Mouse (Mus musculus): ENCODE data around the gene Rbm47. TPM values are rescaled to one million over a fixed set of nuclear protein-coding genes. Genes with fewer than 3 reads are reported as not detected.

Gene Rbm47
- polyA plus RNA-seq, 1 experiment from 2014 or later: 79.2 TPM

DNA sequence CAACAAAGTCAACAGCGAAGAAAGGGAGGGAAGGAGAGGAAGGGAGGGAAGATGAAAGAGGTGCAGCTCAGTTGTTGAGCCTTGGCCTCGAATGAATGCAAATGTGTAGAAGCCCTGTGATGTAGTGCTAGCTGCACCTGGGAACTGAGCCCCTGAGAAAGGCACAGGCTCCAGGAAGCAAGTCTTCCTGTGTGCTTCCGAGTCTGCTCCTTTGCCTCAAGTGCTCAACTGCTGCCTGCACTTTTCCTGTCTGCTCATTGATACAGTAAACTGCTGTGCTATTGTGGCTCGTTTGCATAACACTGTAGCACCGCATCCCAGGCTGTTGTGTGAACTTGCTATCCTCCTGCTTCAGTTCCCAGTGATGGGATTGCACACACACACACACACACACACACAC lies 19.4 kb downstream of the Rbm47 start:
- Histone ChIP-seq H3K4me1 (replicated peaks; ENCODE audit: control insufficient read depth, insufficient read depth, low read length) (0 out of 2 replicates have a peak, but pooled peaks cover 3% of the 10 kb centered on the region), H3K27ac (ENCODE audit: low read depth) (no peak overlapping the region)
- ATAC-seq (replicated peaks; ENCODE audit: low FRiP score, low TSS enrichment, low read depth): no peak

GRCm38 (mm10) chr5:66151301-66152188 lies 21.4 kb downstream of the Rbm47 start:
- ATAC-seq (replicated peaks; ENCODE audit: low FRiP score, low TSS enrichment, low read depth) (peak; percentile 83), DNase-seq (ENCODE audit: low spot score) (peak; percentile 81)
- peaks cover 22% of the 10 kb centered on the region; the same call in 1 of the 2 replicates for H3K27me3 ChIP-seq (replicated peaks; ENCODE audit: control insufficient read depth, insufficient read depth, low read length)
- peak overlapping the region; percentile 38 for H3K4me3 ChIP-seq (ENCODE audit: low read depth, low read length)
- no peaks in the 10 kb centered on the region for H3K9me3 ChIP-seq (ENCODE audit: control insufficient read depth, low read length)
- WGBS: 9% methylated on average over 37 of the region's 37 CpGs
- H3K9ac ChIP-seq (ENCODE audit: low read length): peak overlapping the region; percentile 40
- H3K4me2 ChIP-seq (ENCODE audit: low read length): peak overlapping the region; percentile 56
- peak overlapping the region; percentile 88 for H3K27ac ChIP-seq (ENCODE audit: low read depth)
- H3K4me1 ChIP-seq (replicated peaks; ENCODE audit: control insufficient read depth, insufficient read depth, low read length): 0 out of 2 replicates have a peak, but pooled peaks cover 3% of the 10 kb centered on the region
- no peaks in the 10 kb centered on the region for H3K36me3 ChIP-seq (ENCODE audit: control insufficient read depth, insufficient read depth, low read length)

More for the DNA sequence above, 19.4 kb downstream of the Rbm47 start:
- no peak overlapping the region for H3K4me3 ChIP-seq (ENCODE audit: low read depth, low read length)
- H3K27me3 ChIP-seq (replicated peaks; ENCODE audit: control insufficient read depth, insufficient read depth, low read length): peaks cover 21% of the 10 kb centered on the region; the same call in 1 of the 2 replicates
- no peak overlapping the region for H3K4me2 ChIP-seq (ENCODE audit: low read length)
- H3K36me3 ChIP-seq (ENCODE audit: control insufficient read depth, insufficient read depth, low read length): no peaks in the 10 kb centered on the region
- H3K9me3 ChIP-seq (ENCODE audit: control insufficient read depth, low read length): no peaks in the 10 kb centered on the region
- DNase-seq (ENCODE audit: low spot score): no peak
- 33% methylated on average over 5 of the region's 5 CpGs for WGBS
- H3K9ac ChIP-seq (ENCODE audit: low read length): no peak overlapping the region

DNA sequence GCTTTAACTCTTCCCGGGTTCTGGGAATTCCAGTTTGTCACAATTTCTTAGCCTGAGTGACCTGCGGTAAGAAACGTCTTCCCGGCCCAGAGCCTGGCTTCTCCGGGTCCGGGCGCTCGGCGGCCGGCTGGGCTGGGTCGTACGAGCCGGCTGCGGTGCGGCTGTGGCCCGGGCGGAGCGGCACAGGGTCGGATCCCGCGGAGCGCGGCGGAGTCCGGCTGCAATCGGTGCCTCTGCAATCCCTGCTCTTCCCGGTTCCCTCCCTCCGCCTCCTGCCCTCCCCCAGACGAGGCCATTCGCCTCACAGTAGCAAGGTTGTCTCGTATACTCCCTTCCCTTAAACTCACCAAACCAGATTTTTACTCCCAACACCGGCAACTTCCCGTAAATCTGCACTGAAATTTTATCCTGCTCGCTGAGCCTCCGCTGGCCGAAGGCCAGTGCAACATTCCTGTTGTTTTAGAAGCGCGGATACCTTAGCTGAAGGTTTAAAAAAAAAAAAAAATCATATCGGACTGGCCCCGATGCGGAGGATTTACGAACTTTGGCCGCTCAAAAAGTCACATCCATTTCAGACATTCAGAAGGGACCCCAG lies 22.1 kb downstream of the Rbm47 start:
- under 1% methylated on average over 43 of the region's 43 CpGs for WGBS
- peak overlapping the region; percentile 88 for H3K27ac ChIP-seq (ENCODE audit: low read depth)
- no peaks in the 10 kb centered on the region for H3K36me3 ChIP-seq (ENCODE audit: control insufficient read depth, insufficient read depth, low read length)

GRCm38 (mm10) chr5:66150106-66150705 lies 22.7 kb downstream of the Rbm47 start:
- H3K36me3 ChIP-seq (ENCODE audit: control insufficient read depth, insufficient read depth, low read length): no peaks in the 10 kb centered on the region
- peak overlapping the region; percentile 38 for H3K4me3 ChIP-seq (ENCODE audit: low read depth, low read length)
- H3K27ac ChIP-seq (ENCODE audit: low read depth): peak overlapping the region; percentile 88
- peak overlapping the region; percentile 40 for H3K9ac ChIP-seq (ENCODE audit: low read length)
- H3K4me2 ChIP-seq (ENCODE audit: low read length): peak overlapping the region; percentile 56
- no peaks in the 10 kb centered on the region for H3K9me3 ChIP-seq (ENCODE audit: control insufficient read depth, low read length)
- no peak for DNase-seq (ENCODE audit: low spot score)
- no peak for ATAC-seq (replicated peaks; ENCODE audit: low FRiP score, low TSS enrichment, low read depth)
- peaks cover 22% of the 10 kb centered on the region; the same call in 1 of the 2 replicates for H3K27me3 ChIP-seq (replicated peaks; ENCODE audit: control insufficient read depth, insufficient read depth, low read length)
- under 1% methylated on average over 18 of the region's 18 CpGs for WGBS
- H3K4me1 ChIP-seq (replicated peaks; ENCODE audit: control insufficient read depth, insufficient read depth, low read length): 0 out of 2 replicates have a peak, but pooled peaks cover 3% of the 10 kb centered on the region

More for the DNA sequence above, 22.1 kb downstream of the Rbm47 start:
- ATAC-seq (replicated peaks; ENCODE audit: low FRiP score, low TSS enrichment, low read depth) (peak; percentile 82), DNase-seq (ENCODE audit: low spot score) (peak; percentile 85)
- 0 out of 2 replicates have a peak, but pooled peaks cover 3% of the 10 kb centered on the region for H3K4me1 ChIP-seq (replicated peaks; ENCODE audit: control insufficient read depth, insufficient read depth, low read length)
- H3K4me2 ChIP-seq (ENCODE audit: low read length): peak overlapping the region; percentile 56
- H3K27me3 ChIP-seq (replicated peaks; ENCODE audit: control insufficient read depth, insufficient read depth, low read length): peaks cover 22% of the 10 kb centered on the region; the same call in 1 of the 2 replicates
- no peaks in the 10 kb centered on the region for H3K9me3 ChIP-seq (ENCODE audit: control insufficient read depth, low read length)
- H3K4me3 ChIP-seq (ENCODE audit: low read depth, low read length): peak overlapping the region; percentile 38
- H3K9ac ChIP-seq (ENCODE audit: low read length): peak overlapping the region; percentile 40

DNA sequence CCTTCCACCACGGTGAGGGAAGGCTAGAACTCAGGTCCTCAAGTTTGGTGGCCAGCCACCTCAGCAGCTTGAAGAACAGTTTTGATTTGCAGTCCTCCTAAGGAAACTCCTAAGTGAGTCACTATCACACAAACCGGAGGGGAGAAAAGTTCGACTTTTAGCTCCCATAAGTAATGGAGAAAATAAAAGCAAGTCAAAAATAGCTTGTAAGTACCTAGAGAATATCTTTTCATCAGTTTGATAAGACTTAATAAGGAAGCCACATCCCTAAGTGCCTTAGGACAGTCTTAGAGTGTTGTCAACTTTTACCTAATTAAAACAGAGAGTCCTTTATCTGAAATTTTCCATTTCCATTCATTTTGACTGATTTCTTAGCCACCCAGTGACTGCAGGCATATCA lies 23.3 kb downstream of the Rbm47 start:
- Histone ChIP-seq H3K27ac (ENCODE audit: low read depth) (no peak overlapping the region), H3K9me3 (ENCODE audit: control insufficient read depth, low read length) (no peaks in the 10 kb centered on the region), H3K4me2 (ENCODE audit: low read length) (peak overlapping the region; percentile 56), H3K4me1 (replicated peaks; ENCODE audit: control insufficient read depth, insufficient read depth, low read length) (0 out of 2 replicates have a peak, but pooled peaks cover 3% of the 10 kb centered on the region), H3K9ac (ENCODE audit: low read length) (no peak overlapping the region), H3K4me3 (ENCODE audit: low read depth, low read length) (peak overlapping the region; percentile 38), H3K36me3 (ENCODE audit: control insufficient read depth, insufficient read depth, low read length) (no peaks in the 10 kb centered on the region), H3K27me3 (replicated peaks; ENCODE audit: control insufficient read depth, insufficient read depth, low read length) (peaks cover 22% of the 10 kb centered on the region; the same call in 1 of the 2 replicates)
- WGBS: 30% methylated on average over 3 of the region's 3 CpGs
- no peak for DNase-seq (ENCODE audit: low spot score)
- ATAC-seq (replicated peaks; ENCODE audit: low FRiP score, low TSS enrichment, low read depth): no peak

DNA sequence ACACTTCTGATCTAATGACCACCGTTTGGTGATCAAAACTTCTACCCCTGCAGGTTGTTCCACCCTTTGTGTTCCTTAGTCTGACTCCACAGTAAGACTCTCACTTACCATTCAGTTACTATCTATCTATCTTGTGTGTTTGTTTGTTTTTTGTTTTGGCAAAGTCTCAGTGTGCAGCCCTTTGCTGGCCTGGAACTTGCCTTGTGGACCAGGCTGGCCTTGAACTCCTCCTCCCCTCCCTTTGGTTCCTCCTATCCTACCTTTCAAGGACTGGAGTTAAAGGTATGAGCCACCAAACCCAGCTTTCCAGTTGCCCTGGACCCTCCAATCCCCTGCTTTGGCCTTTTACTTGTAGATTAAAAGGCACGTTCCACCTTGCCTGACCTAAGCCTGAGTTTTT lies 23.8 kb downstream of the Rbm47 start:
- Histone ChIP-seq H3K4me3 (ENCODE audit: low read depth, low read length) (peak overlapping the region; percentile 38; the same call in 1 of the 2 replicates), H3K4me2 (ENCODE audit: low read length) (peak overlapping the region; percentile 56), H3K36me3 (ENCODE audit: control insufficient read depth, insufficient read depth, low read length) (no peaks in the 10 kb centered on the region), H3K27ac (ENCODE audit: low read depth) (no peak overlapping the region), H3K4me1 (replicated peaks; ENCODE audit: control insufficient read depth, insufficient read depth, low read length) (0 out of 2 replicates have a peak, but pooled peaks cover 3% of the 10 kb centered on the region), H3K27me3 (replicated peaks; ENCODE audit: control insufficient read depth, insufficient read depth, low read length) (peaks cover 22% of the 10 kb centered on the region; the same call in 1 of the 2 replicates), H3K9me3 (ENCODE audit: control insufficient read depth, low read length) (no peaks in the 10 kb centered on the region), H3K9ac (ENCODE audit: low read length) (no peak overlapping the region)
- WGBS: 68% methylated on average over 2 of the region's 2 CpGs
- DNase-seq (ENCODE audit: low spot score): no peak
- no peak for ATAC-seq (replicated peaks; ENCODE audit: low FRiP score, low TSS enrichment, low read depth)

DNA sequence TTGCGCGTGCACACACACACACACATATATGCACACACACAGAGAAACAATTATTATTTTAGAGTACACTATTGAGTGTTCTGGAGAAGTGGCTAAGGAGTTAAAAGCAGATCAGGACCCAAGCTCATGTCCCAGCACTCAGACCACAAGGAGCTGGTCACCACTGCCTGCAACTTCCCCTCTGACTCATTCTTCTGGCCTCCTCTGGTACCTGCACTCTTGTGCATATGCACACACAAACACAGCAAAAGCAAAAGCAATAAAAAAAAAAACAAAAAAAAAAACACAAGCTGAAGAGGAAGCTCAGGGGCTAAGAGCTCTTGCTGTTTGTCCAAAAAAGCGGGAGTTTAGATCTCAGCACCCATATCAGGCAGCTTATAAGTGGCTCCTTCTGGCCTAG lies 25.6 kb downstream of the Rbm47 start:
- DNase-seq (ENCODE audit: low spot score): no peak
- Histone ChIP-seq H3K4me3 (ENCODE audit: low read depth, low read length) (no peak overlapping the region), H3K4me2 (ENCODE audit: low read length) (no peak overlapping the region), H3K36me3 (ENCODE audit: control insufficient read depth, insufficient read depth, low read length) (no peaks in the 10 kb centered on the region), H3K27me3 (replicated peaks; ENCODE audit: control insufficient read depth, insufficient read depth, low read length) (peaks cover 20% of the 10 kb centered on the region; the same call in 1 of the 2 replicates), H3K9ac (ENCODE audit: low read length) (no peak overlapping the region), H3K27ac (ENCODE audit: low read depth) (no peak overlapping the region), H3K4me1 (replicated peaks; ENCODE audit: control insufficient read depth, insufficient read depth, low read length) (0 out of 2 replicates have a peak, but pooled peaks cover 3% of the 10 kb centered on the region), H3K9me3 (ENCODE audit: control insufficient read depth, low read length) (no peaks in the 10 kb centered on the region)
- ATAC-seq (replicated peaks; ENCODE audit: low FRiP score, low TSS enrichment, low read depth): no peak
- 98% methylated on average over 3 of the region's 3 CpGs for WGBS

DNA sequence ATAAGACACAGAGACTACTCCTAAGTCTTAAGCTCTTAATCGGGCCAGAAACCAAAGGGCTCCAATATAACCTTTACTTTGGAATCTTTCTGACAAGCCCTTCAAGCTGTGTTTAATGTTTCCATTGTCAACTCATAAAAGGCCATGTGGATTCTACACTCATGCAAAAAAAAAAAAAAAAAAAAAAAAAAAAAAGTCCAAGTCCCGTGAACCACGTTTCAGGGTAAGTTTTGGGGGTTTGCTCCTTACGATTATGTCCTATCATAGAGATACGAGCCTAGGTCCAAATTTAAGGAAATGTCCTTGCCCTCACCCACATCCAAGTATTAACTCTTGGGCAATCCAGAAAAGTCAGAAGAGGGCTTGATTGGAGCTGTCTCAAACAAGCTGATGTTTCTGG lies 27.3 kb downstream of the Rbm47 start:
- Histone ChIP-seq H3K27ac (ENCODE audit: low read depth) (no peak overlapping the region), H3K9ac (ENCODE audit: low read length) (no peak overlapping the region), H3K4me1 (replicated peaks; ENCODE audit: control insufficient read depth, insufficient read depth, low read length) (no peaks in the 10 kb centered on the region), H3K9me3 (ENCODE audit: control insufficient read depth, low read length) (no peaks in the 10 kb centered on the region), H3K36me3 (ENCODE audit: control insufficient read depth, insufficient read depth, low read length) (no peaks in the 10 kb centered on the region), H3K4me3 (ENCODE audit: low read depth, low read length) (no peak overlapping the region), H3K4me2 (ENCODE audit: low read length) (no peak overlapping the region), H3K27me3 (replicated peaks; ENCODE audit: control insufficient read depth, insufficient read depth, low read length) (peaks cover 13% of the 10 kb centered on the region; the same call in 1 of the 2 replicates)
- 85% methylated on average over 5 of the region's 5 CpGs for WGBS
- ATAC-seq (replicated peaks; ENCODE audit: low FRiP score, low TSS enrichment, low read depth): no peak
- DNase-seq (ENCODE audit: low spot score): no peak

All from intestine, embryonic 14.5 days (tissue).